Mouse (Mus musculus) adrenal gland, postnatal 4 days (tissue): ENCODE measurements at regions not wholly inside any gene's neighbourhood (a gene's known extent, or its start where the extent isn't known, plus 50 kb on each side); places are given as distances from the start of the nearest gene placed in this dataset.

Experiments used
- DNase-seq, 2 experiments: peaks; one replicate each; pipeline ENCODE4 v3.0.0; 2021 to 2022; ENCODE audit warnings: low spot score in 2 of 2, mixed read lengths in 2 of 2

DNA sequence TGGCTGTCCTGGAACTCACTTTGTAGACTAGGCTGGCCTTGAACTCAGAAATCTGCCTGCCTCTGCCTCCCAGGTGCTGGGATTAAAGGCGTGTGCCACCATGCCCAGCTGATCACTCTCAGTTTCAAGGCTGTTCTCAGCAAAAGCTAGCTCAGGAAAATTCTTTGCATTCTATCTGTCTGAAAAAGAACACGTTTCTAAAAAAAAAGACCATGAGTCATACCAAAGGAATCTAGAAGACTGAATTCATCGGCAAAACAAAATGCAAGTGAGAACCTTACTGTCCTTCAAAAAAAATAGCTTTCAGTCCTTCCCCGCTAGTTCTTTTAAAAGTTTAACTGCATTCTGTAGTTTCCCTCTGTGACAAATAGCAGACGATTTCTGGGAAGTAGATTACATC lies 596.3 kb upstream of the Syt1 start:
- DNase-seq: no peak

DNA sequence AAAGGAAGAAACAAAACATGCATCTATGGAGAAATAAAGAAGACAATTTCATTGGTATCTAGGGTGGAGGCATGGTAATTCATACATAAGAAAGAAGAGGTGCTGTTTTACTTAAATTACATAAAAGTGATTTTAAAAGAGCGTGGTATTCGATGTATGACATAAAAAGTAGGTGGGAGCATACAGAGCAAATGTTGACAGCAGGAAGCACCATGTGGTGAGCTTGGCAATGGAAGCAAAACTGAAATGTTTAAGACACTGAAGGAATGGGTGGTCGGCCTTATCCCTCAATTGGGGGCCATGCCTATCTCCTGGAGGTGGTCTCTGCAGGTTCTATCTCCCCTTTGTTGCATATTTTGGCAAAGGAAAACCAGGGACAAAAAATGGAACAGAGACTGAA lies 592.5 kb upstream of the Syt1 start:
- DNase-seq: no peak

DNA sequence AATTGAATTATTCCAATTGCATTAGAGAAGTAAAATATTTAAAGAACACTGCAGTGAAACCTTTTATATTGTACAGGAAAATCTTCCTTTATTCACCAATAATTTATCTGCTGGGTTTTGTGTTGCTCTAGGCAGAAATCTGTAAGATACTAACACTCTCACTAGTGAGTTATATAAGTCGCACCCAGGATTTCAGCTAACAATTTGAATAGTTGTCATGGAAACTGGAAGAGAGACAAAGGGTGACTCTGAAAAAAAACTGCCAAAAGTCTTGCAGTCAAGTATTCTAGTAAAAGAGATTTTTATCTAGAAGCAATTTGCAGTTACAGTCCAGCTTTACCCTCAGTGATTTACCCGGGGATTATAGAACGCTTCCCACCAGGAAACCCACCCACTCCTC lies 587.8 kb upstream of the Syt1 start:
- no peak for DNase-seq

DNA sequence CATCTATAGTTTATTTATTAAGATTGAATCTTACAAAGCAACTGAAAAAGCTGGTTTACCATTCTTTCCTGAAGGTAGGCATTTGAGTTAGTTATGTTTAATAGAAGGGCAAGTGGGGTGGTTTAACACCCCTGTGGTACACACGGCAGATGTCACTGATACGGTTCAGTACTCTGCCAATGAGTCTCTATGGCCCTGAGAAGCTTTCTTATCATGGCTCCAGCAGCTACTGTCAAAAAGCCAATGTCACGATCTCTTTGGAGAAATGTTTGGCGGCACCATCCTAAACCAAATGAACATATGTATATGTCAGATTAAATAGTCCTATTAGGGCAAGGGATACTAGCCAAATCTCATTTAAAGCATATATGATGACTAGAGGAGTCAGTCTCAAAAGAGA lies 562.4 kb upstream of the Syt1 start:
- DNase-seq: no peak

DNA sequence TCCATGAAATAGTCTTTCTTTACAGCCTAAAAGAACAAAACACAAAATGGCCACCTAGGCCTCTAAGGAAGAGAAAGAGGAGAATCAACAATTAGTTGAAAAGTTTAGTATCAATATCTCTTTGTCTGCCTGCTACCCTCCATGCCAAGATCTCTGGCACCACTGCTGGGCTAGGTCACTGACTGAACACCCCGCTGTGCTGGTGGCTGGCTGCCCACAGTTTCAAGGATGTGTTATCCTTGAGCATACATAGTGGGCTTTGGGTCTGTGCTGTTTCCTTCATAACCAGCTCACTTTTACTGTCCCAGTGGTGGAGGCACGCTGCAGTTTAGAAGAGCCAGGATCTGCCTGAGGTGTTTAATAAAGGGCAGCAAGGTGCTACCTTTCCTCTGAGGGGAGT lies 559.0 kb upstream of the Syt1 start:
- DNase-seq: peak in 1 of 2 experiments; percentile 9

DNA sequence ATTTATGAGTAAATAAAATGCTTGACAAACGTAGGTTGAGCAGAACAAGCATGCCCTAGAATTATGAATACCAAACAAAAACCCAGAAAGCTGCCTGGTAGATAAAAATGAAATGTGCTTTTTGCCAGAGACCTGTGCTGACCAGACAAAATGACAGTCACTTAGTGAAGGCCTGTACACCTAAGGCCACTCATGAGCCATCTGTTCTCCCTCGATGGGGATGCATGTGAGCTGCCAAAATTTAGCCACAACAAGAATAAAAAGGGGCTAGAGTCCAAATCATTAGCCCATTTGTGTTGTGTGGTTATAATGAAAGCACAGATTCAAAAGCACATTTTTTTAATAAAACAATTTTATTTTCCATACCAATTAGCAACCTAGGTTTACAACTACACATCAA lies 555.9 kb upstream of the Syt1 start:
- no peak for DNase-seq

DNA sequence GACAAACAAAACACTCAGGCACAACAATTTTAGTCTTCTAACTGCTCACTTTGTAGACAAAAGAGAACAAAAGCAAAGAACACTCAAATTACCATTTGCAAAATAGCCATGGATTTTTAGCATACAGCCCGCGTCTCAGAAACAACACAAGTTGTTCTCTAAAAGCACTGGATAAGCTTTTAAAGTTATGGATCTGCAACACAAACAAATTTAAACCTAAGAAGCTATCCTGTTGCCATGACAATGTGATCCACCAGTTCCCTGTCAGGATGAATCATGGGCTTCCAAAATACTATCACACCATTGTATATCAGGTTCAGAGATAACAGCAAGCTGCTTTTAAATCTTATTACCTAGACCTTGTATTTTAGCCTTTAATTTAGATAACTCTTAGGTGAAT lies 550.9 kb upstream of the Syt1 start:
- no peak for DNase-seq

- no peak for DNase-seq
These were observed 550.3 kb upstream of the Syt1 start for GRCm38 (mm10) chr10:109561094-109561493.

- no peak for DNase-seq
These were observed 532.5 kb upstream of the Syt1 start for GRCm38 (mm10) chr10:109543301-109543700.

DNA sequence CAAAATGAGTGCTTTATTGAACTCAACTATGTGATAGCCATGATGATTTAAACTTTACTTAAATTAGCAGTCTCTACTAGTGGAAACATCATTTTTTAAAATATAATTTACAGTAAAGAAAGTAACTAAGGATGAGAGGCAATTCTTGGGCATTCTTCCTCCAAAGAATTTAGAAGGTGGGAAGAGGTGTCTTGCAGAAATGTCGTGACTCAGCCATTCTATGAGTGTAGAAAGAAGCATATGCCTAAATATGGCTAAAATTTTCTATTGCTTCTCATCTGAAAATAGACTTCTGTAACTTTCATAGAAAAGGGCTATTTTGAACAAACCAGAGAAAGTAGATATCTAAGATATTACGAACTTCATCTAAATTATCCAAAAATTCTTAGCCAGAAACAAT lies 529.4 kb upstream of the Syt1 start:
- DNase-seq: no peak

DNA sequence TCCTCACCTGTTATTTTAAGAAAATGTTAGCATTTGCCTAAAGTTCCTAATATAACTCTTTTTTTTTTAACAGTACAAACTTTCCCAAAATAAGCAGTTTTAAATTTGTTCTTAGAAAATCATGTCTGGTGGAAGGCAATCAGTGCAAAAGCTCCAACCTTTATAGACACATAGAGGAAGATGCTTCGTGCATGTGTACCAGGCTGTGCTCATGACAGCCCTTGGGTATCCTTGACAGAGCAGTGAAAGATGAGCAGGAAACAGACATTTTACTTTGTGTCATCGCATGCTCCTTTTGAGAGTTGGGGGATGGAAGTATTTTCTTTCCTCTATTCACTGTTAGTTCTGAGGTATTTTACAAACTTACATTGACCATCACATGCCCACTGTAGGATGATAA lies 517.3 kb upstream of the Syt1 start:
- no peak for DNase-seq

DNA sequence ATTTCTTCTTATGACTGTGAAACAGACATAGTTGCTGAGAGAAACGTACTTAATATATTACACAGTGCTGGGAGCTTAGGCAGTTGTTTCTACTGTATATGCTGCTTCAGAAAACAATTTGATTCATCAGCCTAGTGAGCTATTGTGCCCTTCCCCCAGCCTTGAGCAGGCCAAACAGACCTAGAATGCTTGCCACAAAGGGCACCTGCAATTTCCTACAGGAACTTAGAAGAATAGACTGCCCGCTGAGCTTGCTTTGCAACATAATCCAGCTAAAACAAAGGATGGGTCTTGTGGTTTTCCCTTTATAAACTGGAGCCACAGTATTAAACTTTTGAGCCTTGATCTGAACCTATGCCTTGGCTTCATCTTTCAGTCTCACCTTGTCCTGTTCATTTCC lies 510.9 kb upstream of the Syt1 start:
- no peak for DNase-seq

GRCm38 (mm10) chr10:109517664-109518063 lies 506.9 kb upstream of the Syt1 start:
- no peak for DNase-seq

DNA sequence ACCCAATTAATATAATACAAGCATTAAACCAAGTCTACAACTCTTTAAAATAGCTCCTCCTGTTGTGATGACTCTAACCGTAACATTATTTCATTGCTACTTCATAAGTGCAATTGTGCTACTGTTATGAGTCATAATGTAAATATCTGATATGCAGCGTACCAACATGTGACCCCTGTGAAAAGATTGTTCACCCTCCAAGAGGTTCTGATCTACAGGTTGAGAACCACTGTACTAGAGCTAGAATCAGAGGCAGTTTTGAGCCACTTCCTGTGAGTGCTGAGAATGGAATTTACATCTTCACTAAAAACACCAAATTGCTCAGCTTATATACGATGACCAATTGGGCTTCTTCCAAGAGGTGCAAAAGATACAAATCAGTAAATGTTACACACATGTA lies 504.4 kb upstream of the Syt1 start:
- DNase-seq: no peak

DNA sequence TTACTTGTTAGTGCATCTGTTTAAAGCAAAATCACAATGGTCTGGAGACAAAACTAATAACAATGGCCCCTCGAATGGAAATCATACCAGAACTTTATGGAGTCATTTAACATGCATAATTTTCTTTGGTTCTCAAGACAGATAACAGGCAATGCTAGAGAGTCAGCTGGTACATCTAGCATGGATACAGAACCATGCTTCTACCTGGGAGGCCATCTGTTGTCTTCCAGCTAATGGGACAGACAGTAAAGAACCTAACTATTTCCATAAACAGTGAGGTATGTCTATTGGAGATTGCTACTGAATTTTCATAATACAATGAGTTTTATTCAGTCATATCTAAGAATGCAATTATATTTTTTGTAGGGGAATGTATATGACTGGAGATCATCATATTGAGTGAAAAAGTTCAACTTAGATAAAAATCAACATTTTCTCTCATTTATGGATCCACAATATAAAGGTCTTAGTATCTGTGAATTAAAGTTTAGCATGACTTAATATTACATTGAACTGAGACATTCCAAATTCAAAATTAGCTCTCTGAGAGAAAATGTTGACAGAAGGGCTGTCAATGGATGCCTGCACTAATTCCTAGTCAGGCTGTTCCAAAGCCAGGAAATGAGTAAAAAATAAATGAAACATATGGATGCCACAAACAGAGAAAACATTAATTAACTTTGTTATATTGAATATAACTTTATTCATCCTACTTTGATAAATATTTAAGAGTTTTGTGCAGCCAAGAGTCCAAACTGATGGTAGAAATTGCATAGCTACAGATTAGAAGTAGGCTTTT lies 500.3 kb upstream of the Syt1 start:
- DNase-seq: no peak

DNA sequence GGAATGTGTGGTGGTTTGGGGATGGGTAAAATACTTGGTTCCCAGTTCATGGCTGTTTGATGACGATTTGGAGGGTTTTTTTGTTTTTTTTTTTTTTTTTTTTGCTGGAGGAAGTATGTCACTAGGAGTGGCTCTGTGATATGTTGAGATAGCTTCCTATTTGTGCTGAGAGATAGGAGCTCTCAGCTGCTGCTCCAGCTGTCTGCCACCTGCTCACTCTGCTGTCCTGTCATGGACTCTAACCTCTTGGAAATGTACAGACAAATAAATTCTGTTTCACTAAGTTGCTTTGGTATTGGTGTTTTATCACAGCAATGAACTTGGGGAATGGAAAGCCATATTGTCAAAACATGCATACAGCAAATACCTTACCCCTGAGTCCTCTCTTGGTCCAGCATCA lies 497.8 kb upstream of the Syt1 start:
- no peak for DNase-seq

DNA sequence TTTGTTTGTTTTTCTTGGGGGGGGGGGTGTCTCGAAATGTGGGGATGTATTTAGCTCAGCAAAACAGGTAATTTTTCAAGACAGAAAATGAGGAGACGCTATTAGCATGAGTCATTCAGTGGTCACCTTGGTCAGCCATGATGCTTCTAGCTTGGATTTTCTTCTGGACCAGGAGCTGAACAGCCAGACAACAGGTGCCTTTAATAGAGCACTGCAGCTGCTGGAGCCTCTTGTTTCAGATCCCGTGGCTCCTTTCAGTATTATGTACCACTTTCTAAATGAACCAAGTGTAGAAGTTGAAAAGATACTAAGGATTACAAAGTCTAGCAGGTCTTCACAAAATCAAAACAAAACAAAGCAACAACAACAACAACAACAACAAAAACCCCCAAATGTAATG lies 496.4 kb upstream of the Syt1 start:
- DNase-seq: no peak

GRCm38 (mm10) chr10:109504683-109505082 lies 493.9 kb upstream of the Syt1 start:
- no peak for DNase-seq

DNA sequence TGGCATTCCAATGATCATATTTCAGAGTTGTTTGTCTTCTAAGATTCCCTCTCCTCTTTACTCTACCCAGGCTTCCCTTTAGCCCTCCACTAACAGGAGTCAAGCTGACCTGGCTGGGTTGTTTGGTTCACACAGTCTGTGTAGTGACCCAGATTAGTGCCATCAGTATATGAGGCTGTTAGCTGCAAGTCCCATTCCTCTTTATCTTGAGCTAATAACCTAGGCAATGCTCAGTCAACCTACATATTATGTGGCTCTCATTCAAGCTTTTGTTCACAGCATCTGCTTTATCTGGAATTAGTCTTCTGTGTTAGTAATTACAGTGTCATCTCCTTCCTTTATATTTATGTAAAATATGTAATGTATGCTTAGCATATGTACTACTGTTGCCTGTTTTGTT lies 490.1 kb upstream of the Syt1 start:
- DNase-seq: no peak

GRCm38 (mm10) chr10:109498301-109498700 lies 487.5 kb upstream of the Syt1 start:
- DNase-seq: no peak

- no peak for DNase-seq
These were observed 485.4 kb upstream of the Syt1 start for GRCm38 (mm10) chr10:109496161-109496560.

- DNase-seq: no peak
These were observed 480.0 kb upstream of the Syt1 start for GRCm38 (mm10) chr10:109490765-109491164.

- DNase-seq: no peak
These were observed 477.2 kb upstream of the Syt1 start for GRCm38 (mm10) chr10:109488000-109488399.
